Mouse (Mus musculus) heart, postnatal 0 days (tissue): ENCODE measurements around the gene Tcaf2.

Source experiments
- CTCF ChIP-seq: IDR thresholded peaks from 2 replicates; pipeline ENCODE4 v1.5.1; 2016; ENCODE audit warnings: antibody characterized with exemption, control low read depth, low read depth
- EP300 ChIP-seq: IDR thresholded peaks from 2 replicates; pipeline ENCODE4 v1.6.1; 2016; ENCODE audit warnings: antibody characterized with exemption, low read depth

DNA sequence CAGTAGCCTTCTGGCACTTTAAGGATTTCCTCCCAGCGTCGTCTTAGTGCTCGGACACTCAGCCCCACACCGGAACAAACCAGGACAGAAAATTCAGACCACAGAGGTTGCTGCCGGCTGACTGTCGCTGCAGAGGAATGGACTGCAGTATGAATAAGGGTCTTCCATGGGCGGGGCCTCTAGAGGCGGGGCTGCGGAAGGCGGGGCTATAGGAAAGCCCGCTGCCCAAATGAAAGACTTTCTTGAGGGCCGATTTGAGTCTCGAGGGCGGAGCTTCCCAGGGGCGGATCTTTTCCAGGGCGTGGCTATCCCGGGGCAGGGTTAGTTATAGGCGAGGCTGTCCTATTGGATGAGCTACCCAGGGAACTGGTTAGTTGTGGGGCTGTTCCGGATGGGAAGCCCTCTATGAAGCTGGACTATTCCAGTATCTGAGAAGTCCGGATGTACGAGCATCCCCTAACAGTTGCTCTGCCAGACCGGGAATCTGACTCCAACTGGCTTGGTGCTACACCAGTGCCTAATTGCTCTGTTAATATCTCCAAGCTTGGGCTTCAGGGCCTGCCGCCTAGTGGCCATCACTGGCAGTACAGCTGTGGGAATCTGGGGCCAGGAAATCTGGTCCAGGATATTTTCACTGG is at the start of gene Tcaf2:
- peak; percentile 91 for TF ChIP-seq CTCF
- TF ChIP-seq EP300: no peak
